Mouse (Mus musculus) CH12.LX (cell line): ENCODE data around the gene Mxd4.

Experiments
- CTCF ChIP-seq, 2 experiments: IDR thresholded peaks in 1 of 2; conservative IDR thresholded peaks in 1 of 2; 2 replicates each; pipeline ENCODE4 v1.5.1; 2011 to 2012; ENCODE audit warnings: low read depth in 2 of 2, low read length in 2 of 2, improper control_type of control experiment in 1 of 2, inconsistent platforms in 1 of 2, mild to moderate bottlenecking in 1 of 2, moderate library complexity in 1 of 2
- KAT2A ChIP-seq: IDR thresholded peaks from 2 replicates; pipeline ENCODE4 v1.6.1; 2012; ENCODE audit warnings: low read length, improper control_type of control experiment, inconsistent platforms; ENCODE audit not compliant: insufficient replicate concordance
- POLR2A ChIP-seq: IDR thresholded peaks from 2 replicates; pipeline ENCODE4 v1.6.1; 2011; ENCODE audit warnings: low read depth, mild to moderate bottlenecking, improper control_type of control experiment, low read length
- POLR2AphosphoS2 ChIP-seq: IDR thresholded peaks from 2 replicates; pipeline ENCODE4 v1.6.1; 2011; ENCODE audit warnings: low read depth, low read length, improper control_type of control experiment
- UBTF ChIP-seq: IDR thresholded peaks from 2 replicates; pipeline ENCODE4 v1.6.1; 2012; ENCODE audit warnings: low read depth, mild to moderate bottlenecking, inconsistent platforms, low read length, improper control_type of control experiment, moderate library complexity

GRCm38 (mm10) chr5:34216025-34216424 is 28.5 kb upstream of the Mxd4 start:
- no peak for TF ChIP-seq KAT2A
- TF ChIP-seq UBTF: no peak
- no peak for TF ChIP-seq POLR2A
- no peak for TF ChIP-seq POLR2AphosphoS2
- TF ChIP-seq CTCF (conservative IDR thresholded peaks at IDR 0.05 in 1 of 2, IDR thresholded peaks at IDR 0.05 in 1 of 2; ENCODE audit: low read depth in 2 of 2, low read length in 2 of 2): no peak
